Comparison of ENCODE assay signal across 1 mouse cellular context in the genomic region with DNA sequence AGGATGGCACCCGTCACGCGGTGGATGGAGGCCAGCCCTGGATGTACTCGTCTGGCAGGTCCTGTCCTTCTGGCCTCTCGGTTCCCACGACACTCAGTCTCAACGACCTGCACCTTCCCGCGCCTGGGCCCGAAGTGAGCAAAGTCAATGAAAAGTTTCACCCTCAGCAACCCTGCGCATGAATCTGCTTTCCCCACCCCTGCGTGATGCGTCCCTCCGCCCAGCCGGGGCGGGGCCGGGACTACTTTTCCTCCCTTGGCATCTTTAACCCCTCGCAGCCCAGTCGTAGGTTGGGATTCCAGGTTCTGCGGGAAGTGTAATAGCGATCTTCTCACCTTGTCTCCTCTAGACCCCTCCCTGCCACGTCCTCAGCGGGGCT.
A peak's percentile ranks its signal among the peaks of the same experiment; 100 is the strongest.
TF ChIP-seq lines count a peak whose summit lies in the region.

No protein-coding gene starts in this region.

TF ChIP-seq in MEL, 35 proteins besides CTCF, POLR2A, EP300 and RAD21 (continued from another document):
- peak; percentile 88; the same call in 1 of the 2 replicates for TF ChIP-seq ZNF384 (IDR thresholded peaks at IDR 0.05; ENCODE audit: low read depth, low read length)
- TF ChIP-seq RCOR1 (IDR thresholded peaks at IDR 0.05; ENCODE audit: low read depth, low read length) = no peak
- peak; percentile 96 for TF ChIP-seq POLR2AphosphoS2 (IDR thresholded peaks at IDR 0.05; ENCODE audit: low read length)
- peak; percentile 84 for TF ChIP-seq ETS1 (IDR thresholded peaks at IDR 0.05; ENCODE audit: low read depth, low read length)
- peak; percentile 61 for TF ChIP-seq CHD2 (IDR thresholded peaks at IDR 0.05; ENCODE audit: low read length)
- TF ChIP-seq MAX (IDR thresholded peaks at IDR 0.05; ENCODE audit: low read length) = peak; percentile 56; the same call in 1 of the 2 replicates
- peak; percentile 90 for TF ChIP-seq MXI1 (IDR thresholded peaks at IDR 0.05; ENCODE audit: low read depth, low read length)
- peak; percentile 84 for TF ChIP-seq ZKSCAN1 (IDR thresholded peaks at IDR 0.05; ENCODE audit: low read depth, low read length)
- TF ChIP-seq E2F4 (IDR thresholded peaks at IDR 0.05; ENCODE audit: borderline replicate concordance, low read depth, low read length) = peak; percentile 83; the same call in 1 of the 2 replicates
- TF ChIP-seq SMC3 (IDR thresholded peaks at IDR 0.05; ENCODE audit: low read depth, low read length) = no peak
- TF ChIP-seq ZC3H11A (IDR thresholded peaks at IDR 0.05; ENCODE audit: low read depth, low read length) = no peak
- peak; percentile 87 for TF ChIP-seq HCFC1 (IDR thresholded peaks at IDR 0.05; ENCODE audit: low read depth, low read length)
- peak; percentile 90; the same call in 1 of the 2 replicates for TF ChIP-seq POLR2AphosphoS5 (IDR thresholded peaks at IDR 0.05; ENCODE audit: borderline replicate concordance, low read depth, low read length)
- TF ChIP-seq ZMIZ1 (IDR thresholded peaks at IDR 0.05; ENCODE audit: low read depth, low read length) = peak; percentile 98
- peak; percentile 71; the same call in 1 of the 2 replicates for TF ChIP-seq MEF2A (IDR thresholded peaks at IDR 0.05; ENCODE audit: extremely low read depth, insufficient replicate concordance, low read depth, low read length, poor library complexity, severe bottlenecking)
- peak; percentile 99 for TF ChIP-seq SIN3A (IDR thresholded peaks at IDR 0.05; ENCODE audit: low read length)
- no peak for TF ChIP-seq ELF1 (IDR thresholded peaks at IDR 0.05; ENCODE audit: low read depth, low read length)
- no peak for TF ChIP-seq JUND (IDR thresholded peaks at IDR 0.05; ENCODE audit: low read depth, low read length)
- peak; percentile 33; the same call in 1 of the 2 replicates for TF ChIP-seq BHLHE40 (IDR thresholded peaks at IDR 0.05; ENCODE audit: borderline replicate concordance, low read depth, low read length)
- TF ChIP-seq MYB (IDR thresholded peaks at IDR 0.05; ENCODE audit: low read depth, low read length) = no peak
- peak; percentile 97; the same call in 1 of the 2 replicates for TF ChIP-seq CHD1 (IDR thresholded peaks at IDR 0.05; ENCODE audit: low read depth, low read length)
TF ChIP-seq in MEL: peak in this region for 24.
